Mouse (Mus musculus): ENCODE data around the gene Cadm1. TPM values are rescaled to one million over a fixed set of nuclear protein-coding genes. Genes with fewer than 3 reads are reported as not detected.

Cadm1 gene
- polyA plus RNA-seq, 1 experiment from 2014 or later = 150 TPM

GRCm38 (mm10) chr9:47714541-47714940, 184.6 kb downstream of the Cadm1 start:
- H3K27me3 ChIP-seq (ENCODE audit: control insufficient read depth, insufficient read depth, low read length) = no peaks in the 10 kb centered on the region
- H3K4me2 ChIP-seq (replicated peaks; ENCODE audit: low read depth, low read length) = no peak overlapping the region
- no peak overlapping the region for H3K4me3 ChIP-seq (ENCODE audit: low read depth, low read length)
- H3K27ac ChIP-seq (ENCODE audit: low read depth, low read length) = no peak overlapping the region
- H3K9ac ChIP-seq (ENCODE audit: low read depth, low read length) = no peak overlapping the region
- H3K4me1 ChIP-seq (replicated peaks; ENCODE audit: control insufficient read depth, insufficient read depth, low read length) = no peaks in the 10 kb centered on the region
- no peaks in the 10 kb centered on the region for H3K9me3 ChIP-seq (ENCODE audit: control insufficient read depth, low read length)
- no peaks in the 10 kb centered on the region for H3K36me3 ChIP-seq (ENCODE audit: control insufficient read depth, insufficient read depth, low read length)
- WGBS = 48% methylated on average over 2 of the region's 2 CpGs
- ATAC-seq (ENCODE audit: low FRiP score) = no peak
- DNase-seq (ENCODE audit: low spot score) = peak; percentile 30

GRCm38 (mm10) chr9:47715415-47715814, 185.4 kb downstream of the Cadm1 start:
- Histone ChIP-seq H3K9ac (ENCODE audit: low read depth, low read length) (no peak overlapping the region), H3K4me3 (ENCODE audit: low read depth, low read length) (no peak overlapping the region), H3K27ac (ENCODE audit: low read depth, low read length) (no peak overlapping the region), H3K9me3 (ENCODE audit: control insufficient read depth, low read length) (no peaks in the 10 kb centered on the region), H3K27me3 (ENCODE audit: control insufficient read depth, insufficient read depth, low read length) (no peaks in the 10 kb centered on the region), H3K4me2 (replicated peaks; ENCODE audit: low read depth, low read length) (no peak overlapping the region), H3K36me3 (ENCODE audit: control insufficient read depth, insufficient read depth, low read length) (no peaks in the 10 kb centered on the region), H3K4me1 (replicated peaks; ENCODE audit: control insufficient read depth, insufficient read depth, low read length) (no peaks in the 10 kb centered on the region)
- WGBS = 91% methylated on average over 3 of the region's 3 CpGs
- ATAC-seq (ENCODE audit: low FRiP score) (no peak), DNase-seq (ENCODE audit: low spot score) (no peak)

DNA sequence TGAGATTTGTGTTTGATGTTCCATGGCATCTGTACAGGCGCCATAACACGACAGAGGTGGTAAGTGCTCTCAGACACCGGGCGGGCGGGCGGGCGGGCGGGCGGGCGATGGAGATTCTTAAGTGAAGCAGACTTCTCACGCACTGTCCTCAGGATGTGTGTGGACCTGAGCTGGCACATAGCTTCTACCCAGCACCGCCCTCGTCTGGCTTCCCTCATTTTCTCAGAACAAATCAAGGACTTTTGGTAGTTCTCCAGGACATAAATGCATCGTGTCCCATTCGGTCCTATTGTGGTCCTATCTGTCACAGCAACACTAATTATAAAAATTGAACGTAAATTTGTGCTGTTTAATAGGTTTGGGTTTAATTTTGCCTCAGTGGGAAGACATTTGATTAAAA, 186.9 kb downstream of the Cadm1 start:
- Histone ChIP-seq H3K4me3 (ENCODE audit: low read depth, low read length) (no peak overlapping the region), H3K27ac (ENCODE audit: low read depth, low read length) (no peak overlapping the region), H3K4me1 (replicated peaks; ENCODE audit: control insufficient read depth, insufficient read depth, low read length) (no peaks in the 10 kb centered on the region), H3K36me3 (ENCODE audit: control insufficient read depth, insufficient read depth, low read length) (no peaks in the 10 kb centered on the region), H3K4me2 (replicated peaks; ENCODE audit: low read depth, low read length) (no peak overlapping the region), H3K9ac (ENCODE audit: low read depth, low read length) (no peak overlapping the region), H3K27me3 (ENCODE audit: control insufficient read depth, insufficient read depth, low read length) (no peaks in the 10 kb centered on the region), H3K9me3 (ENCODE audit: control insufficient read depth, low read length) (no peaks in the 10 kb centered on the region)
- DNase-seq (ENCODE audit: low spot score) (no peak), ATAC-seq (ENCODE audit: low FRiP score) (no peak)
- WGBS = 87% methylated on average over 16 of the region's 16 CpGs

GRCm38 (mm10) chr9:47727611-47728010, 197.6 kb downstream of the Cadm1 start:
- Histone ChIP-seq H3K9ac (ENCODE audit: low read depth, low read length) (no peak overlapping the region), H3K4me3 (ENCODE audit: low read depth, low read length) (no peak overlapping the region), H3K27ac (ENCODE audit: low read depth, low read length) (no peak overlapping the region), H3K4me2 (replicated peaks; ENCODE audit: low read depth, low read length) (no peak overlapping the region), H3K36me3 (ENCODE audit: control insufficient read depth, insufficient read depth, low read length) (no peaks in the 10 kb centered on the region), H3K27me3 (ENCODE audit: control insufficient read depth, insufficient read depth, low read length) (no peaks in the 10 kb centered on the region), H3K4me1 (replicated peaks; ENCODE audit: control insufficient read depth, insufficient read depth, low read length) (no peaks in the 10 kb centered on the region), H3K9me3 (ENCODE audit: control insufficient read depth, low read length) (no peaks in the 10 kb centered on the region)
- no peak for ATAC-seq (ENCODE audit: low FRiP score)
- 84% methylated on average over 3 of the region's 3 CpGs for whole genome bisulfite sequencing
- DNase-seq (ENCODE audit: low spot score) = no peak

- Histone ChIP-seq H3K36me3 (ENCODE audit: control insufficient read depth, insufficient read depth, low read length) (no peaks in the 10 kb centered on the region), H3K4me3 (ENCODE audit: low read depth, low read length) (no peak overlapping the region), H3K9ac (ENCODE audit: low read depth, low read length) (no peak overlapping the region), H3K9me3 (ENCODE audit: control insufficient read depth, low read length) (no peaks in the 10 kb centered on the region), H3K27me3 (ENCODE audit: control insufficient read depth, insufficient read depth, low read length) (no peaks in the 10 kb centered on the region), H3K27ac (ENCODE audit: low read depth, low read length) (no peak overlapping the region), H3K4me1 (replicated peaks; ENCODE audit: control insufficient read depth, insufficient read depth, low read length) (no peaks in the 10 kb centered on the region), H3K4me2 (replicated peaks; ENCODE audit: low read depth, low read length) (no peak overlapping the region)
- ATAC-seq (ENCODE audit: low FRiP score) (no peak), DNase-seq (ENCODE audit: low spot score) (no peak)
- 64% methylated on average over 5 of the region's 5 CpGs for whole genome bisulfite sequencing
Observed at GRCm38 (mm10) chr9:47728852-47729251, 198.9 kb downstream of the Cadm1 start.

DNA sequence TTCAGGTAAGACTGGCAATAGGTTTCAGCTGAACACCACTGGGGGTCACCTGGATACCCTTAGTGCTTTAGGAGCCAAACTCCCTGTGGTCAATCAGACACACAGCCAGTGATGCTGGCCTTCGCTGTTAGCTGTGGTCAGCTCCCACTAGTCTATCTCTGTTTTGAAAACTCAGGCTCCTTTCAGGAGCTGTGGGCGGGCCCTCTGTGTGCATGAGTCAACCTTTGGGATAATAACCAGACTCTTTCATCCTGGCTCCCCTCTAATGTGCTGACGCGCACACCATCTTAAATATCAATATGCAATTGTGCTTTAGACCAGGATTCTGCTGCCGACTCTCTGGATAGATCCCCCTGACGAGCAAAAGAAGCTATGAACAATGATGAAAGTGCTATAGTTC, 200.3 kb downstream of the Cadm1 start:
- Histone ChIP-seq H3K9me3 (ENCODE audit: control insufficient read depth, low read length) (no peaks in the 10 kb centered on the region), H3K4me2 (replicated peaks; ENCODE audit: low read depth, low read length) (no peak overlapping the region), H3K4me1 (replicated peaks; ENCODE audit: control insufficient read depth, insufficient read depth, low read length) (no peaks in the 10 kb centered on the region), H3K4me3 (ENCODE audit: low read depth, low read length) (no peak overlapping the region), H3K36me3 (ENCODE audit: control insufficient read depth, insufficient read depth, low read length) (no peaks in the 10 kb centered on the region), H3K27me3 (ENCODE audit: control insufficient read depth, insufficient read depth, low read length) (no peaks in the 10 kb centered on the region), H3K9ac (ENCODE audit: low read depth, low read length) (no peak overlapping the region), H3K27ac (ENCODE audit: low read depth, low read length) (no peak overlapping the region)
- no peak for ATAC-seq (ENCODE audit: low FRiP score)
- WGBS = 91% methylated on average over 6 of the region's 6 CpGs
- no peak for DNase-seq (ENCODE audit: low spot score)

- peaks cover 3% of the 10 kb centered on the region; the same call in 1 of the 2 replicates for H3K4me1 ChIP-seq (replicated peaks; ENCODE audit: control insufficient read depth, insufficient read depth, low read length)
- H3K27ac ChIP-seq (ENCODE audit: low read depth, low read length) = no peak overlapping the region
- H3K36me3 ChIP-seq (ENCODE audit: control insufficient read depth, insufficient read depth, low read length) = no peaks in the 10 kb centered on the region
- DNase-seq (ENCODE audit: low spot score) (no peak), ATAC-seq (ENCODE audit: low FRiP score) (no peak)
- H3K4me3 ChIP-seq (ENCODE audit: low read depth, low read length) = no peak overlapping the region
- H3K9ac ChIP-seq (ENCODE audit: low read depth, low read length) = no peak overlapping the region
- 90% methylated on average over 13 of the region's 13 CpGs for WGBS
- H3K4me2 ChIP-seq (replicated peaks; ENCODE audit: low read depth, low read length) = no peak overlapping the region
- no peaks in the 10 kb centered on the region for H3K9me3 ChIP-seq (ENCODE audit: control insufficient read depth, low read length)
- no peaks in the 10 kb centered on the region for H3K27me3 ChIP-seq (ENCODE audit: control insufficient read depth, insufficient read depth, low read length)
Observed at GRCm38 (mm10) chr9:47733780-47734451, 203.9 kb downstream of the Cadm1 start.

DNA sequence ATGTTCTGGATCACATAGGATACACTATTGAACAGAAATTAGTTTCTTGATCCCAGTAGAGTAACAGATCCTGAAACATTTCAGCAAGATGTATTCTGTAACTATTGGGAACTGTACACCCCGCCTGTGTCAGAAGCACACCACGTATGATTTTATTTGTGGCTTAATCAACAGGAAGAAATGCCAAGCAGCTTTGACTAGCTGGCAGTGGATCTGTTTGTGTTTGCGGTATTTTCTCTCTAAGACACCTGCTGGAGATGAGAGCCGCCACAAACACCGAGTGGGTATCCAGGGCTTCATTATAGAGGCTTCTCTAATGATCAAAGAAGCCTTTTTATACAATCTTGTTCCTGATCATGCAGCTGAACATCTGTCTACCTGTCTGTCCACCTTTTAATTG, 204.9 kb downstream of the Cadm1 start:
- no peak for DNase-seq (ENCODE audit: low spot score)
- H3K4me2 ChIP-seq (replicated peaks; ENCODE audit: low read depth, low read length) = no peak overlapping the region
- H3K27me3 ChIP-seq (ENCODE audit: control insufficient read depth, insufficient read depth, low read length) = no peaks in the 10 kb centered on the region
- H3K9me3 ChIP-seq (ENCODE audit: control insufficient read depth, low read length) = no peaks in the 10 kb centered on the region
- WGBS = 92% methylated on average over 5 of the region's 5 CpGs
- H3K27ac ChIP-seq (ENCODE audit: low read depth, low read length) = no peak overlapping the region
- peaks cover 6% of the 10 kb centered on the region for H3K4me1 ChIP-seq (replicated peaks; ENCODE audit: control insufficient read depth, insufficient read depth, low read length)
- H3K4me3 ChIP-seq (ENCODE audit: low read depth, low read length) = no peak overlapping the region
- H3K9ac ChIP-seq (ENCODE audit: low read depth, low read length) = no peak overlapping the region
- no peak for ATAC-seq (ENCODE audit: low FRiP score)
- no peaks in the 10 kb centered on the region for H3K36me3 ChIP-seq (ENCODE audit: control insufficient read depth, insufficient read depth, low read length)

DNA sequence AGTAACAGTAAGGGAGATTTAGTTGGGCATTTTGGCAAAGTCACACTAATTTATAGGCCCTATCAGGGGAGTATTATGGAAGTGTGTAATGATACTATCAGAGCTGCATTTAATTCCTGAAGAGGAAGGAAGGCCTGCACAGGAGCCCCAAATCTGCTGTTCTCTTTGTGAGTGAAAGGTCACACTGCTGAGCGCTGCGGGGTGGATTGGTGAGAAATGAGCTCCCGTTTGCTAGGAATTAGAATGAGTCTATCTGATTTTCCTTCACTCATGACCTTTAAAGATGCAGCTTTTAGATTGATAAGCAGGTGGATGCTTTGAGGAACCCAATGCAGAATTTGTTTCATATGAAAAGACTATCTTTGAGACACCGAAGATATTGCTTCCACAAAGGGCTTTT, 208.8 kb downstream of the Cadm1 start:
- Histone ChIP-seq H3K4me3 (ENCODE audit: low read depth, low read length) (no peak overlapping the region), H3K9ac (ENCODE audit: low read depth, low read length) (no peak overlapping the region), H3K36me3 (ENCODE audit: control insufficient read depth, insufficient read depth, low read length) (no peaks in the 10 kb centered on the region), H3K27me3 (ENCODE audit: control insufficient read depth, insufficient read depth, low read length) (no peaks in the 10 kb centered on the region), H3K4me2 (replicated peaks; ENCODE audit: low read depth, low read length) (no peak overlapping the region), H3K27ac (ENCODE audit: low read depth, low read length) (no peak overlapping the region), H3K9me3 (ENCODE audit: control insufficient read depth, low read length) (no peaks in the 10 kb centered on the region), H3K4me1 (replicated peaks; ENCODE audit: control insufficient read depth, insufficient read depth, low read length) (peaks cover 6% of the 10 kb centered on the region)
- DNase-seq (ENCODE audit: low spot score) (peak; percentile 33), ATAC-seq (ENCODE audit: low FRiP score) (no peak)
- WGBS = 41% methylated on average over 4 of the region's 4 CpGs
